Mouse (Mus musculus): ENCODE results near the gene Mgst2. TPM values are rescaled to one million over a fixed set of nuclear protein-coding genes. Genes with fewer than 3 reads are reported as not detected.

Mgst2 gene
- polyA plus RNA-seq, 1 experiment = 3.6 TPM

- TF ChIP-seq CTCF (IDR thresholded peaks at IDR 0.05; ENCODE audit: control insufficient read depth, insufficient read depth, insufficient read length) (no peak), CEBPB (IDR thresholded peaks at IDR 0.05; ENCODE audit: low read depth) (no peak), MYOG (IDR thresholded peaks at IDR 0.05; ENCODE audit: control insufficient read depth, extremely low read depth, insufficient read length) (no peak), MYOD1 (IDR thresholded peaks at IDR 0.05; ENCODE audit: control insufficient read depth, insufficient read length, low read depth) (no peak), FOSL1 (IDR thresholded peaks at IDR 0.05; ENCODE audit: insufficient read depth, low read length, poor library complexity, severe bottlenecking) (no peak), USF1 (IDR thresholded peaks at IDR 0.05; ENCODE audit: low read depth) (no peak), MAX (IDR thresholded peaks at IDR 0.05) (no peak)
- no peaks in the 10 kb centered on the region for H3K79me2 ChIP-seq (ENCODE audit: control insufficient read depth, insufficient read depth)
- H3K36me3 ChIP-seq (ENCODE audit: control insufficient read depth, insufficient read depth) = no peaks in the 10 kb centered on the region
- H3K4me3 ChIP-seq (ENCODE audit: insufficient read depth, poor library complexity, severe bottlenecking) = no peak overlapping the region
- H3ac ChIP-seq (ENCODE audit: control insufficient read depth, insufficient read length, low read depth) = no peak overlapping the region
- no peaks in the 10 kb centered on the region for H3K79me3 ChIP-seq (ENCODE audit: low read depth)
- no peaks in the 10 kb centered on the region for H3K27me3 ChIP-seq (ENCODE audit: control insufficient read depth, insufficient read depth, insufficient read length)
These were observed 10.7 kb upstream of the Mgst2 start for GRCm38 (mm10) chr3:51649426-51649825.

- TF ChIP-seq MAX (IDR thresholded peaks at IDR 0.05) (no peak), MYOG (IDR thresholded peaks at IDR 0.05; ENCODE audit: control insufficient read depth, extremely low read depth, insufficient read length) (no peak), USF1 (IDR thresholded peaks at IDR 0.05; ENCODE audit: low read depth) (no peak), CTCF (IDR thresholded peaks at IDR 0.05; ENCODE audit: control insufficient read depth, insufficient read depth, insufficient read length) (no peak), MYOD1 (IDR thresholded peaks at IDR 0.05; ENCODE audit: control insufficient read depth, insufficient read length, low read depth) (no peak), CEBPB (IDR thresholded peaks at IDR 0.05; ENCODE audit: low read depth) (no peak), FOSL1 (IDR thresholded peaks at IDR 0.05; ENCODE audit: insufficient read depth, low read length, poor library complexity, severe bottlenecking) (no peak)
- no peaks in the 10 kb centered on the region for H3K79me2 ChIP-seq (ENCODE audit: control insufficient read depth, insufficient read depth)
- no peaks in the 10 kb centered on the region for H3K36me3 ChIP-seq (ENCODE audit: control insufficient read depth, insufficient read depth)
- no peaks in the 10 kb centered on the region for H3K79me3 ChIP-seq (ENCODE audit: low read depth)
- no peaks in the 10 kb centered on the region for H3K27me3 ChIP-seq (ENCODE audit: control insufficient read depth, insufficient read depth, insufficient read length)
- H3ac ChIP-seq (ENCODE audit: control insufficient read depth, insufficient read length, low read depth) = no peak overlapping the region
- H3K4me3 ChIP-seq (ENCODE audit: insufficient read depth, poor library complexity, severe bottlenecking) = no peak overlapping the region
These were observed 10.2 kb upstream of the Mgst2 start for GRCm38 (mm10) chr3:51649986-51650385.

- Histone ChIP-seq H3K79me2 (ENCODE audit: control insufficient read depth, insufficient read depth) (no peaks in the 10 kb centered on the region), H3K79me3 (ENCODE audit: low read depth) (no peaks in the 10 kb centered on the region), H3K4me3 (ENCODE audit: insufficient read depth, poor library complexity, severe bottlenecking) (no peak overlapping the region), H3K27me3 (ENCODE audit: control insufficient read depth, insufficient read depth, insufficient read length) (no peaks in the 10 kb centered on the region), H3K36me3 (ENCODE audit: control insufficient read depth, insufficient read depth) (no peaks in the 10 kb centered on the region), H3ac (ENCODE audit: control insufficient read depth, insufficient read length, low read depth) (no peak overlapping the region)
- TF ChIP-seq MYOG (IDR thresholded peaks at IDR 0.05; ENCODE audit: control insufficient read depth, extremely low read depth, insufficient read length) (no peak), CEBPB (IDR thresholded peaks at IDR 0.05; ENCODE audit: low read depth) (no peak), CTCF (IDR thresholded peaks at IDR 0.05; ENCODE audit: control insufficient read depth, insufficient read depth, insufficient read length) (no peak), MAX (IDR thresholded peaks at IDR 0.05) (no peak), MYOD1 (IDR thresholded peaks at IDR 0.05; ENCODE audit: control insufficient read depth, insufficient read length, low read depth) (no peak), FOSL1 (IDR thresholded peaks at IDR 0.05; ENCODE audit: insufficient read depth, low read length, poor library complexity, severe bottlenecking) (no peak), USF1 (IDR thresholded peaks at IDR 0.05; ENCODE audit: low read depth) (no peak)
These were observed 9.0 kb upstream of the Mgst2 start for GRCm38 (mm10) chr3:51651149-51651548.

GRCm38 (mm10) chr3:51652292-51652691 is 7.9 kb upstream of the Mgst2 start:
- TF ChIP-seq CTCF (IDR thresholded peaks at IDR 0.05; ENCODE audit: control insufficient read depth, insufficient read depth, insufficient read length) (peak; percentile 8), MAX (IDR thresholded peaks at IDR 0.05) (no peak)
- Histone ChIP-seq H3ac (ENCODE audit: control insufficient read depth, insufficient read length, low read depth) (no peak overlapping the region), H3K36me3 (ENCODE audit: control insufficient read depth, insufficient read depth) (no peaks in the 10 kb centered on the region), H3K79me3 (ENCODE audit: low read depth) (no peaks in the 10 kb centered on the region), H3K79me2 (ENCODE audit: control insufficient read depth, insufficient read depth) (no peaks in the 10 kb centered on the region), H3K27me3 (ENCODE audit: control insufficient read depth, insufficient read depth, insufficient read length) (no peaks in the 10 kb centered on the region), H3K4me3 (ENCODE audit: insufficient read depth, poor library complexity, severe bottlenecking) (no peak overlapping the region)

- Histone ChIP-seq H3K79me2 (ENCODE audit: control insufficient read depth, insufficient read depth) (no peaks in the 10 kb centered on the region), H3ac (ENCODE audit: control insufficient read depth, insufficient read length, low read depth) (no peak overlapping the region), H3K4me3 (ENCODE audit: insufficient read depth, poor library complexity, severe bottlenecking) (no peak overlapping the region), H3K79me3 (ENCODE audit: low read depth) (no peaks in the 10 kb centered on the region), H3K27me3 (ENCODE audit: control insufficient read depth, insufficient read depth, insufficient read length) (no peaks in the 10 kb centered on the region), H3K36me3 (ENCODE audit: control insufficient read depth, insufficient read depth) (no peaks in the 10 kb centered on the region)
- TF ChIP-seq CTCF (IDR thresholded peaks at IDR 0.05; ENCODE audit: control insufficient read depth, insufficient read depth, insufficient read length) (no peak), CEBPB (IDR thresholded peaks at IDR 0.05; ENCODE audit: low read depth) (no peak), USF1 (IDR thresholded peaks at IDR 0.05; ENCODE audit: low read depth) (peak; percentile 62), MAX (IDR thresholded peaks at IDR 0.05) (no peak)
These were observed 7.5 kb upstream of the Mgst2 start for GRCm38 (mm10) chr3:51652701-51653100.

GRCm38 (mm10) chr3:51654303-51655055 is 5.7 kb upstream of the Mgst2 start:
- H3K79me3 ChIP-seq (ENCODE audit: low read depth) = no peaks in the 10 kb centered on the region
- H3K4me3 ChIP-seq (ENCODE audit: insufficient read depth, poor library complexity, severe bottlenecking) = no peak overlapping the region
- no peak overlapping the region for H3ac ChIP-seq (ENCODE audit: control insufficient read depth, insufficient read length, low read depth)
- H3K36me3 ChIP-seq (ENCODE audit: control insufficient read depth, insufficient read depth) = no peaks in the 10 kb centered on the region
- H3K27me3 ChIP-seq (ENCODE audit: control insufficient read depth, insufficient read depth, insufficient read length) = no peaks in the 10 kb centered on the region
- TF ChIP-seq FOSL1 (IDR thresholded peaks at IDR 0.05; ENCODE audit: insufficient read depth, low read length, poor library complexity, severe bottlenecking) (no peak), MYOG (IDR thresholded peaks at IDR 0.05; ENCODE audit: control insufficient read depth, extremely low read depth, insufficient read length) (no peak), USF1 (IDR thresholded peaks at IDR 0.05; ENCODE audit: low read depth) (no peak), MYOD1 (IDR thresholded peaks at IDR 0.05; ENCODE audit: control insufficient read depth, insufficient read length, low read depth) (no peak), CTCF (IDR thresholded peaks at IDR 0.05; ENCODE audit: control insufficient read depth, insufficient read depth, insufficient read length) (no peak), MAX (IDR thresholded peaks at IDR 0.05) (no peak), CEBPB (IDR thresholded peaks at IDR 0.05; ENCODE audit: low read depth) (no peak)
- H3K79me2 ChIP-seq (ENCODE audit: control insufficient read depth, insufficient read depth) = no peaks in the 10 kb centered on the region
